Mouse (Mus musculus): ENCODE measurements at regions not wholly inside any gene's neighbourhood (a gene's known extent, or its start where the extent isn't known, plus 50 kb on each side); places are given as distances from the start of the nearest gene placed in this dataset.

DNA sequence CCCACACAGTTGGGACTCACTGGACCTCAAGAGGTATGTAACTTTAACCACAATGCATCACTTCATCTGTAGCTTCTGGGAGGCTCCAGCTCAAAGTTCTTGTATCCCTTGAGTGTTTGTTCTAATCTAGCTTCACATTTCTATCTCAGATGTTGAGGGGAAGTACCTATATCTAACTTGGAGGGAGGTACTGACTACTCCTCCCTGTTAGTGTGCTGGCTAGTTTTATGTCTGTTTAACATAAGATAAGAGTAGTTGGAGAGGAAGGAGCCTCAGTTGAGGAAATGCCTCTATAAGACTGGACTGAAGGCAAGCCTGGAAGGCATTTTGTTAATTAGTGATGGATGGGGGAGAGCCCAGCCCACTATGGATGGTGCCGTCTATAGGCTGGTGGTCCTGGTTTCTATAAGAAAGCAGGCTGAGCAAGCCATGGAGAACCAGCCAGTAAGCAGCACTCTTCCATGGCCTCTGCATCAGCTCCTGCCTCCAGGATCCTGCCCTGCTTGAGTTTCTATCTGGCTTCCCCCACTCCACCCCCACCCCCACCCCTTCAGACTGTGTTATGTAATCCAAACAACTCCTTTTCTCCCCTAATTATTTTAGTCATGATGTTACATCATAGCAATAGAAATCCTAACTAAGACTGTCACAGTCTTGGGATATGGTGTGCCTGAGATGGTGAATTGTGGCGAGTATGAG is 135.7 kb upstream of the 4930535I16Rik start:
- H3K4me1 ChIP-seq, result peaks cover 4% of the 10 kb centered on the region
- H3K4me3 ChIP-seq, result no peak overlapping the region
- no peaks in the 10 kb centered on the region for H3K9me3 ChIP-seq
- H3K27me3 ChIP-seq (replicated peaks; ENCODE audit: low read depth, poor library complexity, severe bottlenecking), result no peaks in the 10 kb centered on the region
- DNase-seq (ENCODE audit: low spot score), result no peak
- no peaks in the 10 kb centered on the region for H3K36me3 ChIP-seq (replicated peaks)
- WGBS, result 79% methylated on average over 2 of the region's 2 CpGs
- no peak overlapping the region for H3K27ac ChIP-seq (replicated peaks)

DNA sequence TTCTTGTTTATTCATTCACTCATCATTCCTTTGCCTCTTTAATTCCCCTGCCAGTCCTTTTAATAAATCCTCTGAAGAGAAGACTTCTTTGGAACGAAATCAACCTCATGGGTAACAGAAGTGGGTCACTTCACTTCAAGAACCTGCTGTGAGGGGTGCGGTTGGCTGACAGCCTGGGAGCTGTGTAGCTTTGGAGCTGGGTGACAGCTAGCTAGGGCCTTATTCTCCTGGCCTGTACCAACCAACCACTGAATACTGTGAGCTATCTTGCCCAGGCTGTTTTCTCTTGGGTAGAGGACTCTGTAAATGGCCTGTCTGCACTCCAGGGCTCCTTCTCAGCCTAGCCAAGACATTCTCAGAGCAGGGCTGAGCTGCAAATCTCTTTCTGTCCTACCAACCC is 134.6 kb upstream of the 4930535I16Rik start:
- Histone ChIP-seq H3K36me3 (replicated peaks) (no peaks in the 10 kb centered on the region), H3K4me3 (no peak overlapping the region), H3K9me3 (no peaks in the 10 kb centered on the region), H3K27ac (replicated peaks) (no peak overlapping the region), H3K27me3 (replicated peaks; ENCODE audit: low read depth, poor library complexity, severe bottlenecking) (no peaks in the 10 kb centered on the region), H3K4me1 (peaks cover 12% of the 10 kb centered on the region)
- WGBS, result 85% methylated on average over 2 of the region's 2 CpGs
- no peak for DNase-seq (ENCODE audit: low spot score)

DNA sequence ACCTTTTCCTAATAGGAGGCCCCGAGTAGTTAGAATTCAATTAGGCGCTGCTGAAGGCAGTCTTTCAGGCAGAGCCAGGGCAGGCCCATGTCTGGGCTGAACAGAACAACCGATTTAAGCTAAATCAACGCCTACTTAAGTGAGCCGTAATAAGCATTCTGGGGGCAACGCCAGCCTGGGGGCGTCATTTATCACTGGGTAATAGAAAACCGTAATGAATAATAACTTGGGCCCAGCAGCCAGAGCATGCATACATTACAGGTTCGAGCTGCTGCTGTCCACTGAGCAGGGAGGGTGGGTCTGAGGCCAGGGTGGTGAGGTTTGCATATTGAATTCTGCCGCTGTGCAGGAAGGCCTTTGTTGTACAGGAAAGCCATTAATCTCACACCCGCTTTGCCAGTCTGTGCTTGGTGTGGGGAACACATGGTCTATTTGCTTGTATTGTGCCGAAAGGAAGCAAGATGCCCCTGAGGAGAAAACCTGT is 130.6 kb upstream of the 4930535I16Rik start:
- Histone ChIP-seq H3K27ac (replicated peaks) (peak overlapping the region; percentile 40; the same call in 1 of the 2 replicates), H3K4me3 (no peak overlapping the region), H3K27me3 (replicated peaks; ENCODE audit: low read depth, poor library complexity, severe bottlenecking) (no peaks in the 10 kb centered on the region), H3K9me3 (no peaks in the 10 kb centered on the region), H3K36me3 (replicated peaks) (no peaks in the 10 kb centered on the region), H3K4me1 (peaks cover 12% of the 10 kb centered on the region)
- DNase-seq (ENCODE audit: low spot score), result no peak
- WGBS, result 57% methylated on average over 12 of the region's 12 CpGs

DNA sequence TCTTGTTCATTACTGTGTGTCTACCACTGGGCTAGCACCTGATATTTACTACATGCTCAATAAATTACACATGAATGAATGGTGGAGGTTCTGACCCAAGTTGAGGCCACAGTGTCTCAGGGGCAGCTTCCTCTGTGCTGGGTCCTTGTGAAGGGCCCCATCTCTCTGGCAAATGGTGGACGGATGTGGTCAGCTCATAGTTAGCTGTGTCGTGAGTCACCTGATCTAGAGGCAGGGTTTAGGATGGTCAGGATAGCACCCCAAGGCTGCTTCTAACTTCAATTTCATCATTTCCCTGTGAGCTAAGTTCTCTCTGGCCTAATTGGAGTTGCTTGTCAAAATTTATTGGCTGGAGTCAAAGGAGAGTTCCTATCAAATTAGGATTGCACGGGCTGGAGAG is 130.1 kb upstream of the 4930535I16Rik start:
- Histone ChIP-seq H3K27ac (replicated peaks) (no peak overlapping the region), H3K9me3 (no peaks in the 10 kb centered on the region), H3K27me3 (replicated peaks; ENCODE audit: low read depth, poor library complexity, severe bottlenecking) (no peaks in the 10 kb centered on the region), H3K4me1 (peaks cover 12% of the 10 kb centered on the region), H3K36me3 (replicated peaks) (no peaks in the 10 kb centered on the region), H3K4me3 (no peak overlapping the region)
- DNase-seq (ENCODE audit: low spot score), result no peak
- 69% methylated on average over 3 of the region's 3 CpGs for WGBS

DNA sequence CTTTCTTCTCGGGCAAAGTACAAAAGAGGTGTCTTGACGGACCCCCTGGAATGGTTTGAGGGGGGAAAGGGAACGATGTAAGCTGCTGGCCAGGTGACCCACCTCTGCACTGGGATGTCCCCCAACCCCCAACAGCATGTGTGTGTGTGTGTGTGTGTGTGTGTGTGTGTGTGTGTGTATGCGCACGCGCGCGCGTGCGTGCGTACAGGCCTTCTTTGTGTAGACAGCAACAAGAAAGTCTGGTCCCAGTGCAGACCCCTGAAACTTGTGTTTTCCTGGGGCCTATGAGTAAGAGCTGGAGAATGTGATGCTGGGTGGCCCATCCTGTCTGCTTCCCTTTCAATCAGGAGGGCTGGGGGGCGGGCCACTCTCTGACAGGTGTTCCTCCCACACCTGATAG is 118.7 kb upstream of the 4930535I16Rik start:
- WGBS, result 53% methylated on average over 12 of the region's 12 CpGs

DNA sequence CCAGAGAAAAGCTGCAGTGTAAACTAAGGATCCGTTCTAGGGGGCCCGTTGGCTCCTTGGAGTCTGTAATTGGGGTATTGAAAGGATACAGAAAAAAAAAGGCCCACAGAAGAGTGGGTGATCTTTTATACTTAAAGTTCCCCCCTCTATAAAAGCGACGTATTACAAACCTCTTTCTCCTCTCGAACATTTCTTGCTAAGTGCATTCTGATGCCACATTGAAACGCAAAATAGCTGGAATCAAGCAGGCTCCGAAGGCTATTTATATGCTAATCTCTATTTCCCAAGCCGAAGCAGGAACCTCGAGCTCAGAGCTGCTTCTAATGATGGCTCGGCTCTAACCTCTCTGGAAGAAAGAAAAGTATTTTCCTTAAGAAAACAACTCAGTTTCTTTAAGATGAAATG is 117.8 kb upstream of the 4930535I16Rik start:
- Histone ChIP-seq H3K4me3 (peak overlapping the region; percentile 16; the same call in 1 of the 2 replicates), H3K27ac (replicated peaks) (0 out of 2 replicates have a peak overlapping the region, but pooled peaks have one; percentile 25), H3K9me3 (no peaks in the 10 kb centered on the region), H3K4me1 (peaks cover 20% of the 10 kb centered on the region), H3K36me3 (replicated peaks) (no peaks in the 10 kb centered on the region), H3K27me3 (replicated peaks; ENCODE audit: low read depth, poor library complexity, severe bottlenecking) (peaks cover 50% of the 10 kb centered on the region)
- WGBS, result 5% methylated on average over 10 of the region's 10 CpGs
- DNase-seq (ENCODE audit: low spot score), result no peak

More for the DNA sequence above, 118.7 kb upstream of the 4930535I16Rik start:
- H3K36me3 ChIP-seq (replicated peaks), result no peaks in the 10 kb centered on the region
- no peaks in the 10 kb centered on the region for H3K9me3 ChIP-seq
- H3K4me3 ChIP-seq, result no peak overlapping the region
- H3K27me3 ChIP-seq (replicated peaks; ENCODE audit: low read depth, poor library complexity, severe bottlenecking), result peaks cover 42% of the 10 kb centered on the region
- H3K27ac ChIP-seq (replicated peaks), result no peak overlapping the region
- peak; percentile 14 for DNase-seq (ENCODE audit: low spot score)
- H3K4me1 ChIP-seq, result peaks cover 20% of the 10 kb centered on the region

- DNase-seq (ENCODE audit: low spot score), result peak; percentile 16
- H3K9me3 ChIP-seq, result no peaks in the 10 kb centered on the region
- H3K36me3 ChIP-seq (replicated peaks), result no peaks in the 10 kb centered on the region
- H3K4me1 ChIP-seq, result peaks cover 20% of the 10 kb centered on the region
- H3K27ac ChIP-seq (replicated peaks), result 0 out of 2 replicates have a peak overlapping the region, but pooled peaks have one; percentile 25
- 15% methylated on average over 7 of the region's 7 CpGs for WGBS
- H3K27me3 ChIP-seq (replicated peaks; ENCODE audit: low read depth, poor library complexity, severe bottlenecking), result peaks cover 50% of the 10 kb centered on the region
- peak overlapping the region; percentile 16; the same call in 1 of the 2 replicates for H3K4me3 ChIP-seq
Observed at GRCm38 (mm10) chr4:124035192-124035591, 117.4 kb upstream of the 4930535I16Rik start.

DNA sequence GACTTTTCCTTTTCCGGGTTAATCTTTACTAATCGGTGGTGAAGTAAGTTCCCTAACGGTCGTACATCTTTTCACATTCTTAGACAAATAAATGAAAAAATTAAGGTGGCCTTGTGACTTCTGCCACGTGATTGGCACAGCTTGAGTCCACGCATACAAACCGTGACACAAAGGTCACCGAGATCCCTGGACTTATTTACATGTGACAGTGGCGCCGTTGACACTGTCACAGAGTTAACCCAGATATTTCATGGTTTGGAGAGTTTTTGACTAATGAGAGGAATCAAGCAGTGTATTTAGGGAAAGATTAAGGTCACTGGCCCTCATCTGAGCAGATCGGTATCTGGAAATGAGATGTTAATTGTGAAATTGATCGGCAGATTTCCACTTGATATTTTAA is 110.2 kb upstream of the 4930535I16Rik start:
- H3K27ac ChIP-seq (replicated peaks), result no peak overlapping the region
- peaks cover 18% of the 10 kb centered on the region; the same call in 1 of the 2 replicates for H3K27me3 ChIP-seq (replicated peaks; ENCODE audit: low read depth, poor library complexity, severe bottlenecking)
- H3K4me3 ChIP-seq, result no peak overlapping the region
- no peaks in the 10 kb centered on the region for H3K4me1 ChIP-seq
- H3K36me3 ChIP-seq (replicated peaks), result no peaks in the 10 kb centered on the region
- DNase-seq (ENCODE audit: low spot score), result no peak
- 89% methylated on average over 12 of the region's 12 CpGs for WGBS
- H3K9me3 ChIP-seq, result no peaks in the 10 kb centered on the region

DNA sequence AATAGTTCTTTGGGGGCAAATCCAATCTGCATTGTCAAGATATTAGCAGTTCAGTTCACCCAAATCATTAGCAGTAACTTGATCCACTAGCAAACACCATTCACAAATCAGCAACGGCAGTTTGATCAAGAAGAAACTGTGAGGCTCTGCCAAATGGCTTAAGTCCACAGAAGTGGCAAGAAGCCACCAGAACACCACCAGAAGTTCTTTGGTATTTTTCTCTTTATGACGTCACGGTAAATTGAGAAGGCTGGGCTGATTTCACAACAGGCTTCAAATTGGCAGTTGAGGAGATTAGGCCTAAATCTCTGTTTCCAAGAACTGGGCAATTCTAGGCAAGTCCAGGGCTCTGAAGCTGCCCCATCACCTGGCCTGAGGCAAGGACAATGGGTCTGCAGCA is 98.6 kb upstream of the 4930535I16Rik start:
- Histone ChIP-seq H3K4me1 (peaks cover 4% of the 10 kb centered on the region), H3K27ac (replicated peaks) (no peak overlapping the region), H3K9me3 (no peaks in the 10 kb centered on the region), H3K36me3 (replicated peaks) (no peaks in the 10 kb centered on the region), H3K27me3 (replicated peaks; ENCODE audit: low read depth, poor library complexity, severe bottlenecking) (no peaks in the 10 kb centered on the region), H3K4me3 (no peak overlapping the region)
- no peak for DNase-seq (ENCODE audit: low spot score)
- 76% methylated on average over 3 of the region's 3 CpGs for WGBS

GRCm38 (mm10) chr4:124015323-124015722 is 97.5 kb upstream of the 4930535I16Rik start:
- peaks cover 4% of the 10 kb centered on the region for H3K4me1 ChIP-seq
- H3K27ac ChIP-seq (replicated peaks), result no peak overlapping the region
- no peaks in the 10 kb centered on the region for H3K9me3 ChIP-seq
- H3K4me3 ChIP-seq, result no peak overlapping the region
- no peak for DNase-seq (ENCODE audit: low spot score)
- 62% methylated on average over 6 of the region's 6 CpGs for WGBS
- no peaks in the 10 kb centered on the region for H3K36me3 ChIP-seq (replicated peaks)
- no peaks in the 10 kb centered on the region for H3K27me3 ChIP-seq (replicated peaks; ENCODE audit: low read depth, poor library complexity, severe bottlenecking)

DNA sequence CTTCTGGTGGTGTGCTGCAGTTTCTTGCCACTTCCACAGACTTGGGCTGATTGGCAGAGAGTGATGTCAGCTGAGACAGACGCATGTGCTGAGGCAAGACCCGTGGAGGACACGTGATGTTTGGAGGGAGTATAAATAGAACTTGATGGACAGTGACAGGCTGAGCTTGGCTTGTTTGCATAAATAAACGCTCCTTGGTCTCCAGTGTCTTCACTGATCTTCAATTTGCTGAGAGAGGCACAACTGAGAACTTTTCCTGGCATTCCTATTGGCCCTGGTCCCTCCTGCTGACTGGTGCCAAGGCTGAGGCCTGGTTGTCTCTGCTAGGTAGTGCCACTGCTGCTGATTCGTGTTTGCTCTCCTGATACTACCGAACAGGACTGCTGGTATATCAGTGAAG is 94.6 kb upstream of the 4930535I16Rik start:
- DNase-seq (ENCODE audit: low spot score), result no peak
- H3K4me3 ChIP-seq, result no peak overlapping the region
- H3K4me1 ChIP-seq, result peaks cover 4% of the 10 kb centered on the region
- H3K27ac ChIP-seq (replicated peaks), result no peak overlapping the region
- no peaks in the 10 kb centered on the region for H3K27me3 ChIP-seq (replicated peaks; ENCODE audit: low read depth, poor library complexity, severe bottlenecking)
- WGBS, result 75% methylated on average over 6 of the region's 6 CpGs
- no peaks in the 10 kb centered on the region for H3K9me3 ChIP-seq
- no peaks in the 10 kb centered on the region for H3K36me3 ChIP-seq (replicated peaks)

GRCm38 (mm10) chr4:124008725-124009124 is 90.9 kb upstream of the 4930535I16Rik start:
- H3K27me3 ChIP-seq (replicated peaks; ENCODE audit: low read depth, poor library complexity, severe bottlenecking), result 0 out of 2 replicates have a peak, but pooled peaks cover under 1% of the 10 kb centered on the region
- H3K27ac ChIP-seq (replicated peaks), result no peak overlapping the region
- no peak for DNase-seq (ENCODE audit: low spot score)
- no peaks in the 10 kb centered on the region for H3K36me3 ChIP-seq (replicated peaks)
- 96% methylated on average over 1 of the region's 1 CpGs for WGBS
- no peaks in the 10 kb centered on the region for H3K4me1 ChIP-seq
- H3K4me3 ChIP-seq, result no peak overlapping the region
- H3K9me3 ChIP-seq, result no peaks in the 10 kb centered on the region

- whole genome bisulfite sequencing, result 79% methylated on average over 17 of the region's 17 CpGs
Observed at GRCm38 (mm10) chr4:124005626-124006315, 87.9 kb upstream of the 4930535I16Rik start.

More at GRCm38 (mm10) chr4:124005626-124006315, 87.9 kb upstream of the 4930535I16Rik start:
- Histone ChIP-seq H3K36me3 (replicated peaks) (no peaks in the 10 kb centered on the region), H3K4me3 (no peak overlapping the region), H3K4me1 (no peaks in the 10 kb centered on the region), H3K9me3 (no peaks in the 10 kb centered on the region), H3K27ac (replicated peaks) (no peak overlapping the region), H3K27me3 (replicated peaks; ENCODE audit: low read depth, poor library complexity, severe bottlenecking) (peaks cover 16% of the 10 kb centered on the region)
- DNase-seq (ENCODE audit: low spot score), result no peak
